Mouse (Mus musculus) liver, adult 2 months (tissue): ENCODE results near the gene Hmbs.

Experiments
- CTCF ChIP-seq: fragments of 200-500 bp; IDR thresholded peaks from 2 replicates; pipeline ENCODE4 v1.5.1; 2011; ENCODE audit warnings: low read depth, low read length, control low read depth
- POLR2A ChIP-seq: fragments of 200-500 bp; IDR thresholded peaks from 2 replicates; pipeline ENCODE4 v1.6.1; 2011; ENCODE audit warnings: low read length, control low read depth; ENCODE audit not compliant: insufficient read depth; ENCODE audit errors: extremely low read depth

DNA sequence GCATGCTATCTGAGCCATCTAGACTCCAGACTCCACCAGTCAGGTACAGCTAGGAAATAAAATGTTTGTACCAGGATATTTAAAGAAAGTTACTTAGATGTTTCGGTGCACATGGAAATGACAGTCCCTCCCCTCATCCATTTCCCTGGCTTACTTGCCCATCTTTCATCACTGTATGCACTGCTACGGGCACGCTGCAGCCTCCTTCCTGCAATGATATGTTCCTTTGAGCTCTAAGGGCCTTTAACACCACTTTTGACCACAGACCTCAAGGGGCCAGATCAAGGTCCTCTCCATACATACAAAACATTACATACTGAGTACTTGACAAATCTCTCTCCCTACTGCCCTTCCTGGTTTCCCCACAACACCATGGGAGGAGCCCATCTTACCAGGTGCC lies 7.1 kb downstream of the Hmbs start:
- TF ChIP-seq POLR2A (no peak), CTCF (no peak)
